Mouse (Mus musculus) midbrain, embryonic 16.5 days (tissue): ENCODE measurements at regions not wholly inside any gene's neighbourhood (a gene's known extent, or its start where the extent isn't known, plus 50 kb on each side); places are given as distances from the start of the nearest gene placed in this dataset.

ENCODE experiments used
- ATAC-seq: fragments of 200-750 bp; cut with Nextera tagmentation; 2 replicates; pipeline ENCODE4 v1.8.0; 2017; ENCODE audit warnings: moderate TSS enrichment
- H3K27ac ChIP-seq: fragments of 300-500 bp; sonication (generic); 2 replicates; pipeline ENCODE4 v1.5.1; 2014; ENCODE audit warnings: mild to moderate bottlenecking, low read length, mixed read lengths
- H3K27me3 ChIP-seq: fragments of 300-500 bp; sonication (generic); 2 replicates; pipeline ENCODE4 v1.6.1; 2014; ENCODE audit warnings: low read depth, low read length, mixed read lengths; ENCODE audit not compliant: control insufficient read depth, insufficient read depth
- H3K36me3 ChIP-seq: fragments of 300-500 bp; sonication (generic); 2 replicates; pipeline ENCODE4 v1.6.1; 2014; ENCODE audit warnings: mild to moderate bottlenecking, low read length, moderate library complexity, mixed read lengths; ENCODE audit not compliant: control insufficient read depth, insufficient read depth
- H3K4me1 ChIP-seq: fragments of 300-500 bp; sonication (generic); 2 replicates; pipeline ENCODE4 v1.6.1; 2014; ENCODE audit warnings: mild to moderate bottlenecking, low read length, mixed read lengths; ENCODE audit not compliant: control insufficient read depth, insufficient read depth
- H3K4me2 ChIP-seq: fragments of 300-500 bp; sonication (generic); 2 replicates; pipeline ENCODE4 v1.6.1; 2014; ENCODE audit warnings: mild to moderate bottlenecking, low read length, mixed read lengths
- H3K4me3 ChIP-seq: fragments of 300-500 bp; sonication (generic); 2 replicates; pipeline ENCODE4 v1.5.1; 2014; ENCODE audit warnings: low read depth, mild to moderate bottlenecking, low read length, moderate library complexity, mixed read lengths
- H3K9ac ChIP-seq: fragments of 300-500 bp; sonication (generic); 2 replicates; pipeline ENCODE4 v1.6.1; 2014; ENCODE audit warnings: low read depth, low read length, mixed read lengths
- H3K9me3 ChIP-seq: fragments of 300-500 bp; sonication (generic); replicated peaks from 2 replicates; pipeline ENCODE4 v1.6.1; 2014; ENCODE audit warnings: mild to moderate bottlenecking, low read length, mixed read lengths; ENCODE audit not compliant: control insufficient read depth, poor library complexity, severe bottlenecking
- WGBS: fragments of 180-500 bp; shearing (Covaris S2); extraction: QIAGEN DNeasy Blood & Tissue Kit; methylation state at CpG from one replicate; pipeline ENCODE4 v1.1.7; 2014; 5-methylcytosine and 5-hydroxymethylcytosine counted together

GRCm38 (mm10) chr3:39965431-39965830 is 565.7 kb upstream of the Intu start:
- WGBS, result 97% methylated on average over 2 of the region's 2 CpGs

GRCm38 (mm10) chr3:39966390-39966789 is 564.7 kb upstream of the Intu start:
- H3K4me3 ChIP-seq, result no peak overlapping the region
- ATAC-seq, result no peak
- H3K4me2 ChIP-seq, result no peak overlapping the region
- no peaks in the 10 kb centered on the region for H3K36me3 ChIP-seq
- H3K4me1 ChIP-seq, result no peaks in the 10 kb centered on the region
- no peak overlapping the region for H3K9ac ChIP-seq
- H3K27ac ChIP-seq, result no peak overlapping the region
- no peaks in the 10 kb centered on the region for H3K27me3 ChIP-seq
- WGBS, result 98% methylated on average over 2 of the region's 2 CpGs
- H3K9me3 ChIP-seq, result no peaks in the 10 kb centered on the region

More at GRCm38 (mm10) chr3:39965431-39965830, 565.7 kb upstream of the Intu start:
- ATAC-seq, result no peak
- Histone ChIP-seq H3K4me1 (no peaks in the 10 kb centered on the region), H3K4me2 (no peak overlapping the region), H3K36me3 (no peaks in the 10 kb centered on the region), H3K4me3 (no peak overlapping the region), H3K27ac (no peak overlapping the region), H3K27me3 (no peaks in the 10 kb centered on the region), H3K9me3 (no peaks in the 10 kb centered on the region), H3K9ac (no peak overlapping the region)

GRCm38 (mm10) chr3:39976937-39977336 is 554.1 kb upstream of the Intu start:
- Histone ChIP-seq H3K4me1 (no peaks in the 10 kb centered on the region), H3K4me3 (no peak overlapping the region), H3K4me2 (no peak overlapping the region), H3K9me3 (0 out of 2 replicates have a peak, but pooled peaks cover 2% of the 10 kb centered on the region), H3K36me3 (no peaks in the 10 kb centered on the region), H3K27me3 (no peaks in the 10 kb centered on the region), H3K27ac (no peak overlapping the region), H3K9ac (no peak overlapping the region)
- no peak for ATAC-seq
- 97% methylated on average over 2 of the region's 2 CpGs for WGBS

GRCm38 (mm10) chr3:39978916-39979679 is 552.0 kb upstream of the Intu start:
- Histone ChIP-seq H3K4me1 (no peaks in the 10 kb centered on the region), H3K27ac (no peak overlapping the region), H3K27me3 (no peaks in the 10 kb centered on the region), H3K9ac (no peak overlapping the region), H3K9me3 (no peaks in the 10 kb centered on the region), H3K4me2 (no peak overlapping the region), H3K36me3 (no peaks in the 10 kb centered on the region), H3K4me3 (no peak overlapping the region)
- 25% methylated on average over 3 of the region's 3 CpGs for WGBS
- no peak for ATAC-seq

GRCm38 (mm10) chr3:39982656-39983055 is 548.4 kb upstream of the Intu start:
- Histone ChIP-seq H3K4me3 (no peak overlapping the region), H3K4me2 (no peak overlapping the region), H3K36me3 (no peaks in the 10 kb centered on the region), H3K4me1 (no peaks in the 10 kb centered on the region), H3K27me3 (no peaks in the 10 kb centered on the region), H3K27ac (no peak overlapping the region), H3K9ac (no peak overlapping the region), H3K9me3 (peaks cover 3% of the 10 kb centered on the region; the same call in 1 of the 2 replicates)
- no peak for ATAC-seq

GRCm38 (mm10) chr3:39987710-39988109 is 543.4 kb upstream of the Intu start:
- Histone ChIP-seq H3K9ac (no peak overlapping the region), H3K4me3 (no peak overlapping the region), H3K4me2 (no peak overlapping the region), H3K27ac (no peak overlapping the region), H3K36me3 (no peaks in the 10 kb centered on the region), H3K9me3 (peaks cover 9% of the 10 kb centered on the region; the same call in 1 of the 2 replicates), H3K27me3 (no peaks in the 10 kb centered on the region), H3K4me1 (no peaks in the 10 kb centered on the region)
- no peak for ATAC-seq
- WGBS, result 90% methylated on average over 1 of the region's 1 CpGs

- no peaks in the 10 kb centered on the region for H3K27me3 ChIP-seq
- WGBS, result 35% methylated on average over 5 of the region's 5 CpGs
- H3K9me3 ChIP-seq, result no peaks in the 10 kb centered on the region
- no peak overlapping the region for H3K9ac ChIP-seq
- no peak overlapping the region for H3K4me3 ChIP-seq
- ATAC-seq, result 0 out of 2 replicates have a peak, but pooled peaks have one; percentile 56
- no peaks in the 10 kb centered on the region for H3K36me3 ChIP-seq
- no peaks in the 10 kb centered on the region for H3K4me1 ChIP-seq
- H3K4me2 ChIP-seq, result no peak overlapping the region
- no peak overlapping the region for H3K27ac ChIP-seq
These were observed 532.5 kb upstream of the Intu start for GRCm38 (mm10) chr3:39998628-39999027.

- Histone ChIP-seq H3K9me3 (no peaks in the 10 kb centered on the region), H3K9ac (no peak overlapping the region), H3K4me3 (no peak overlapping the region), H3K27ac (no peak overlapping the region), H3K36me3 (no peaks in the 10 kb centered on the region), H3K27me3 (no peaks in the 10 kb centered on the region), H3K4me1 (no peaks in the 10 kb centered on the region), H3K4me2 (no peak overlapping the region)
- WGBS, result 59% methylated on average over 1 of the region's 1 CpGs
- no peak for ATAC-seq
These were observed 531.2 kb upstream of the Intu start for GRCm38 (mm10) chr3:39999846-40000245.

GRCm38 (mm10) chr3:40002838-40003237 is 528.2 kb upstream of the Intu start:
- Histone ChIP-seq H3K4me3 (no peak overlapping the region), H3K9ac (no peak overlapping the region), H3K4me2 (no peak overlapping the region), H3K36me3 (no peaks in the 10 kb centered on the region), H3K4me1 (no peaks in the 10 kb centered on the region), H3K27me3 (no peaks in the 10 kb centered on the region), H3K27ac (no peak overlapping the region), H3K9me3 (no peaks in the 10 kb centered on the region)
- no peak for ATAC-seq
- WGBS, result 83% methylated on average over 3 of the region's 3 CpGs
